Mouse (Mus musculus) urinary bladder, postnatal 25 days (tissue): ENCODE measurements at regions not wholly inside any gene's neighbourhood (a gene's known extent, or its start where the extent isn't known, plus 50 kb on each side); places are given as distances from the start of the nearest gene placed in this dataset.
"Not testable (repeated sequence)": the region's sequence is repeated elsewhere in the genome, so short reads cannot be mapped to it uniquely, and the experiment has no call there.

Experiments used
- DNase-seq: peaks from one replicate; pipeline ENCODE4 v3.0.0; 2022; ENCODE audit warnings: low spot score

GRCm38 (mm10) chr15:32749971-32750370, 505.4 kb downstream of the Sema5a start:
- DNase-seq = no peak

GRCm38 (mm10) chr15:32751991-32752390, 507.4 kb downstream of the Sema5a start:
- no peak for DNase-seq

- no peak for DNase-seq
Observed at GRCm38 (mm10) chr15:32760141-32760540, 515.5 kb downstream of the Sema5a start.

- peak; percentile 9 for DNase-seq
Observed at GRCm38 (mm10) chr15:32766011-32766701, 521.5 kb downstream of the Sema5a start.

GRCm38 (mm10) chr15:32766746-32767471, 522.3 kb downstream of the Sema5a start:
- no peak for DNase-seq

- DNase-seq = not testable (repeated sequence)
Observed at GRCm38 (mm10) chr15:32778226-32778598, 533.6 kb downstream of the Sema5a start.

GRCm38 (mm10) chr15:32778599-32779273, 534.1 kb downstream of the Sema5a start:
- peak; percentile 43 for DNase-seq

GRCm38 (mm10) chr15:32779274-32779615, 534.6 kb downstream of the Sema5a start:
- DNase-seq = not testable (repeated sequence)

- not testable (repeated sequence) for DNase-seq
Observed at GRCm38 (mm10) chr15:32781609-32782008, 537.0 kb downstream of the Sema5a start.

- DNase-seq = no peak
Observed at GRCm38 (mm10) chr15:32799222-32799621, 554.6 kb downstream of the Sema5a start.

GRCm38 (mm10) chr15:32810849-32811632, 566.4 kb downstream of the Sema5a start:
- DNase-seq = no peak

GRCm38 (mm10) chr15:32839966-32840365, 595.4 kb downstream of the Sema5a start:
- DNase-seq = no peak
